Mouse (Mus musculus) adrenal gland, postnatal 25 days (tissue): ENCODE measurements around the gene Hoxa5. TPM values are rescaled to one million over a fixed set of nuclear protein-coding genes. Genes with fewer than 3 reads are reported as not detected.

Experiments used
- DNase-seq: peaks from one replicate; pipeline ENCODE4 v3.0.0; 2021; ENCODE audit warnings: mixed read lengths
- total RNA-seq: library from RNA; stranded (reverse); gene quantifications from 2 replicates; pipeline ENCODE4 v1.2.3, GENCODE M21; 2021

Gene Hoxa5
- total RNA-seq, 1 experiment from 2014 or later, result 12.8 TPM

DNA sequence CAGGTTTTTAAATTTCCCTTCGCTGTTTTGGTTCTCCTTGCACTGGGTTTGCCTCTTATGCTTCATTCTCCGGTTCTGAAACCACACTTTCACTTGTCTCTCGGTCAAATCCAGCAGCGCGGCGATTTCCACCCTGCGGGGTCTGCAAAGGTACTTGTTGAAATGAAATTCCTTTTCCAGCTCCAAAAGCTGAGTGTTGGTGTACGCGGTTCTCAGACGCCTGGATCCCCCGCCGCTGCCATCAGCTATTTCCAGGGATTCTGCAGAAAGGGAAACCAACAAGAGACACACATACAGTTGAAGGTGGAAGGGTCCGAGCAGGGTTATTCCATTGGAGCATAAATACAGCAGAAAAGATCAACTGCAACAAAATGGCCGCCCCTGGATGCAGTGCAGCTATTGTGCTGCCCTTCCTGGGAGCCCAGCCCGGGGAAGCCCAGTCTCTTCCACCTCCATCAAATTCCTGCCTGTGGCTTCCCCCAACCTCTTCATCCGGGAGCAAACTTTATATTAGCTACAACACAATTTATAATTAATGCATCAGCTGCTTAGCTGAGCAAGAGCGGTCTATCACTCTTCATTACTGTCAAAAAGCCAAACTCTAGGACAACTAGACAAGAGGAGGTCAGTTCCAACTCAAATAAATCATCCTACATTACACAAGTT is 40.9 kb downstream of the Hoxa5 start:
- no peak for DNase-seq

DNA sequence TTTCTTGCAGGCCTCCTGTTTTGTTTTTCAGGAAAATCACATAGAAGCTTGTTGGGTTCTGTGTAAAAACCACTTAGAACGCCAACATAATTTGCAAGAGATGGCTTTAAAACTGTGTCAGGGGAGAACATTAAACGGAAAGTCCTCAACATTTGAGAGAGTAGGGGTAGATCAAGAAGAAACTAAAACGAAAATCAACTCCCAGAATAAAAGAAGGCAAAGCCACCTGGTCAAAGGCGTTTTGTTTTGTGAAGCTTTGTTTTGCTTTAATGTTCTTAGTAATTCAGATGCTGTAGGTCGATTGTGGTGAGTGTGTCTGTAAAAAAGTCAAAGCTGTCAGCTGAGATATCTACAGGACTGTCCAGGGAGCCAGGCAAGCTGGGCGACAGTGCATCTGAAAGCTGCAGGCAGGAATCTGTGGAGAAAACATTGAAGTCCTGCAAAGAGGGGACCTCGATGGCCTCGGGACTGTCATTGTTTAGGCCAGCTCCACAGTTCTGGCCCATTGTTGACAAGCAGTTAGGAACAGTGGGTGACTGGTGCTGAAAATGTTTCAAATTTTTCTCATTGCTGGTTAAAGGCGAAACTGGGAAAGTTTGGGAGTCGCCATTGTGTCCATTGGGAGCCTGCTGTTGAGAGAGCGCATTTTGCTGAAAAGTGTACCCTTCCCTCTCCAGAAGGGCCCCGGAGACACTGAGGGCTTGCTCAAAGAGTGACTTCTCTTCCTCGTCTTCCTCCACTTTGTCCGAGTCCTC is 41.6 kb downstream of the Hoxa5 start:
- no peak for DNase-seq

DNA sequence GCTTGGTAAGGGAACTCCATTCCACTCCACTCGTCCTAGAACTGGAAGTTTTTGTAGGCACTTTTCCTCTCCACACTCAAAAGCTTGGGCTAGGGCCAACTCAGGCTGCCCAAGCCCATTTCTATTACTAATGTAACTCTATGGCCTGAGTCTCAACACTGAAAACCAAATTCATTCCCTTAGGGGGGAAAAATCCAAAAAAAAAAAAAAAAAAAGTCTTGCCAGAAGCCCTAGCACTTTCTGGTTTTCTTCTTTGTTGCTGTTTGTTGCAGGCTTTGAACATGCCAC is 42.4 kb downstream of the Hoxa5 start:
- no peak for DNase-seq

DNA sequence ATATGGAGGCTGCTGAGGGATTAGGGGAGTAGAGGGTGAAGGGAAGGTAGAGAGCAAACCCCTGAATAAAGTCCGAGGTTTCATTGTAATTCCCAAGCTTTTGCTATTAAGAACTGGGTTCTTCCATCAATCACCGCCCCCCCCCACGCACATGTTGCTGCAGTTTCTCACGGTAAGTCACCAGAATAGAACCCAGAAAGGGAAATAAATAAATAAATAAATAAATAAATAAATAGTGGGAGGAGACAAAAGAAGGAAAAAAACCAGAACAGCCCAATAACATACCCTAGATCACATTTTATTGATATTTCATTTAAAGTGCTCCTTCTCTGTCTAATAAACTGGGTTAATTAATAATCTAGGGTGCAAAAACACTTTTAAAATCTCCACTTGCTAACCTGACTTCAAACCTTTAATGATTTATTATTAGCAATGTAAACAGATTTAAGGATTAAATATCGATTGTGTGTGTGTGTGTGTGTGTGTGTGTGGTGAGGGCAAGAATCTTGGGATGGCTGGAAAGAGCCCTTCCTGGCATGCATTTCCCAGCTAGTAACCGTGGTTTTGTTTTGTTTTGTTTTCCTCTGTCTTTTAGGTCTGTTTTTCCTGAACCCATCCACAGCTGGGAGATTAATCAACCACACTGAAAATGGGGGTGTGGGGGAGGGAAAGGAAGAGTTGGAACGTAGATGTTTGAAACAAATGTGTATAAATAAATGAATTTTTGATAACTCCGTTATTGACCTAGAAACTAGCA is 42.9 kb downstream of the Hoxa5 start:
- no peak for DNase-seq

DNA sequence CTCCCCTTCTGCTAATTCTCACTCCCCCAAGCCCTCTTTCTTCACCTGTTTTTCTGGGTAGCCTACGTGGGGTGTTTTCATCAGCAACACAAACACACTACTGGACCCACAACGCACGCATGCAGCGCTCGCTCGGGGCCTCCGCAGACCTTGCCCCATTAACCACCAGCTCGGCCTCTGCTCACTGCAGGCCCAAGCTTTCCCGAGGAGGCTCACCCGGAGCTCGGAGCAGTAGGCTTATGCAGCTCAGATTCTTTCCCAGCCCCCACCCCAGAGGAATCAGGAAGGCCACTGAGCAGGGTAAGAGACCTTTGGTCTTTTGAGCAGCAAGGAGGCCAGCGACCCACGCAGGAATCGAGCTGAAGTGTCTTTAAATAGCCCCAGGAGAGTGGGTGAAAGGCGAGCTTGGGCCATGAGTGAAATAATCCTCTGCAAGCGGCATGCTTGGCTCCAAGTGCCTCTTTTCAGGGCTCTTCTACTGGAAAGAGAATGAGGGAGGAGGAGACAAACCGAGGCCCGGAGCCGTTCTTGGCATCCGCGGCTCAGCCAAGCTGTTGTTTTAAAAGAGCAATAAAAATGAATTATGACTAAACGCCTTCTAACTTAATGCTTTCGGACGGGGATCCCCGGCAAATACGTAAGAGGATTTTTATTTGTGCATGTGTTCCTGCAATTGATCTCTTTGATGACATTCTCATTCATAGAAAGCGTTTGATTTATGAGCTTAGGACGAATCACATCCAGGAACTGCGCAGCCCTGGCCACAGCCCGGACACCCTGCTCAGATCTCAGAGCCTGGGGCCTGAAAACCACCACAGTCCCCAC is 43.7 kb downstream of the Hoxa5 start:
- peak; percentile 52 for DNase-seq

DNA sequence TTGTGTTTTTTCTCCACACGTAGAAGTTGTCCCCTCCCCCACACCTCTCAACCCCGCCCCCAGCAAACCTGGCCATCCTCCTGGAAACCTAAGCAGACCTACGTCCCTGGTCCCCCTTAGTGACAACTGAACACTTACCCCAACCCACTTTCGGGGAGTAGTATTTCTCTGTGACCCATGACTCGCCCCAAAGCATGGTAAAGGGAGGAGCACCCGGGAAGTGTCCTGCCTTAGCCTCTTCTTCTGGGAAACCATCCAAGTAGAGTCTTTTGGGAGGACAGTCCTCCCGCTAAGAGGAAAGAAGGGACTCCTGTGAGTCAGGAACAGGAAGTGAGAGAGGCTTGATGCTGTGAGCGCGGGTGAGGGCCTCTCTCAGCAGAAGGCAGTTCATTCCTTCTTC is 44.4 kb downstream of the Hoxa5 start:
- DNase-seq, result no peak

DNA sequence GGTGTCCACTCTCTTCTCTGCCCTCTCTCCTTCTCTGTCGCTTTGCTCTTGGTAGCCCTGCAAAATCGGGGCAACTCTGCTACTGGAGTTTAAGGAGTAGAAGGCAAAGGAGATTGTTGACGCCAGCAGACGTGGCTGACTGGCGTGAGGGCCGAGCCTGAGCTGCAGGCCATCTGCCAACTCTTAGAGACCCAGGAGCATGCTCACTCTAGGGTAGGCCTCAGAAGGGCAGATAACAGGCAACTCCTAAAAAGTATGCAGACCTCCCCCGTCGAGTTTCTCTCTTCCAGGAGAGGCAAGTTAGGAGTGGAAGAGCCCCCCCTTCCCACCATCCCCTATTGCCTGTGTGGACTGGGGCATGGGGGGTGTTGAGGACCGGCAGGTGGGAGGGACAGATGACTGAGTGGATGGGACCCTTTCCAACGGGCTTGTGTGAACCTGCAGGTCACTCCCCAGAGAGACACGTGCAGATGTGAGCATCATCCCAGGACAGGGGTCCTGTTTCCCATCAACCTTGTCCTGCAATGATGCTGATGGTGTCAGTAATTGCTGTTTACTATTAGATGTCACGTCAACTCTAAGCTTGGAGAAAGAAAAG is 45.1 kb downstream of the Hoxa5 start:
- peak; percentile 45 for DNase-seq

DNA sequence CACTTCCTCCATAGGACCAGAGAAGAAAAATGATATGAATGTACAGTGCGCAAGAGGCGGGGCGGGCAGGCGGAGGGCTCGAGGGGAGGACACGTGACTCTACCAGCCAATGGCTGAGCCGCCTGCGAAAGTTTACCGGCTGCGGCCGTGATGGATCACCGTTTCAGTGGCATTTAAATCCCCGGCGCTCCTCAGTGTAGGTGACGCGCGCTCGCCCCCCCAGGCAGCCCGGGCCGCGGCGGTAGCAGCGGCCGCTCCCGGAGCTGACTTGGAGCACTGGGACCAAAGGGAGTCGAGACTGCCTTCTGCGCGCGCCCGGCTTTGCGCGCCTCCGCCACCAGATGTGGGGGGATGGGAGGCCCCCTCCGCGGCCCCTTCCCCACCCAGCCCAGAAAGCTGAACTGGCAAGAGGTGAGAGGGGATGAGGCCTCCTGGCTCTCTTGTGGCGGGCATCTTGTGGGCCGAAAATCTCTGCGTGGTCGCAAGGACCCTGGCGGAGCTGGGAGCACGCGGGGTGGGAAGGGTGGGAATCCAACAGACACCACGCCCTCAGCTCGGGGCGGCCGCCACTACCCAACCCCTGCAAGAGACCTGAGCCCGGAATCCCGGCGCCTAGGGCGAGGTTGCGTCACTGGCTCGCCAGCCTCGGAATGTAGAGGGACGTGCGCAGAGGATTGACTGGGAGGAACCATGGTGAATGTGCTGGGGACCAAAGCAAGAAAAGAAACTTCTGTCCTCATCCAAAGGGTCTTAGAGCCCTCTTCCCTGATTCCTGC is 45.9 kb downstream of the Hoxa5 start, which contains the start of gene Hoxa1:
Gene Hoxa1, minus strand, starts transcription at position 42 of the 776 bp plus-strand sequence.
- DNase-seq, result peak; percentile 90

DNA sequence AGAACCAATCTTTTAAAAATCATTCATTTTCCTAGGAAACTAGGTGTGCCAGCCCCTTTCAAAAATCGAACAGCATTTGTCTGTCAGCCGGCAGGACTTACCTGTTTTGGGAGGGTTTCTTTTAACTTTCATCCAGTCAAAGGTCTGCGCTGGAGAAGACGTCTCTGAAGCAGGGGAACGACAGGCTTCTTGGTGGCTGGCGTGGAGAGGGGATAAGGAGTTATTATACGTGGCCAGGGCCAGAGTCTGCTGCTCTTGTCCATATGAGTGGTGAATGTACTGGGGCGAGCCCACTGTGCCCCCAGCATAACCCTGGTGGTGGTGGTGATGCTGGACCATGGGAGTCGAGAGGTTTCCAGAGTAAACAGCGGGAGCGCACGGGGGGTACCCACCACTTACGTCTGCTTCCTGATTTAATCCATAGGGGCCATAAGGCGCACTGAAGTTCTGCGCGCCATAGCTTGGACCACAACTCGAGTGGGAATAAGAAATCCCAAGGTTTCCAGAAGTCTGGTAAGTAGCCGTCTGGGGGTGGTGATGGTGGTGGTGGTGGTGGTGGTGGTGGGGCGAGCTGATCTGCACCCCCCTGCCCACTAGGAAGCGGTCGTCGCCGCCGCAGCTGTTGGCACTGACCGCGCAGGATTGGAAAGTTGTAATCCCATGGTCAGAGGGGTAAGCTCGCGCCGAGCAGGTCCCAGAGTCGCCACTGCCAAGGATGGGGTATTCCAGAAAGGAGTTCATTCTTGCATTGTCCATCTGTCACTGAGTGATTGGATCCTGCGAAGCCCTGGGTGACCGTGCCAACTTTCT is 46.7 kb downstream of the Hoxa5 start:
- DNase-seq, result peak; percentile 32

DNA sequence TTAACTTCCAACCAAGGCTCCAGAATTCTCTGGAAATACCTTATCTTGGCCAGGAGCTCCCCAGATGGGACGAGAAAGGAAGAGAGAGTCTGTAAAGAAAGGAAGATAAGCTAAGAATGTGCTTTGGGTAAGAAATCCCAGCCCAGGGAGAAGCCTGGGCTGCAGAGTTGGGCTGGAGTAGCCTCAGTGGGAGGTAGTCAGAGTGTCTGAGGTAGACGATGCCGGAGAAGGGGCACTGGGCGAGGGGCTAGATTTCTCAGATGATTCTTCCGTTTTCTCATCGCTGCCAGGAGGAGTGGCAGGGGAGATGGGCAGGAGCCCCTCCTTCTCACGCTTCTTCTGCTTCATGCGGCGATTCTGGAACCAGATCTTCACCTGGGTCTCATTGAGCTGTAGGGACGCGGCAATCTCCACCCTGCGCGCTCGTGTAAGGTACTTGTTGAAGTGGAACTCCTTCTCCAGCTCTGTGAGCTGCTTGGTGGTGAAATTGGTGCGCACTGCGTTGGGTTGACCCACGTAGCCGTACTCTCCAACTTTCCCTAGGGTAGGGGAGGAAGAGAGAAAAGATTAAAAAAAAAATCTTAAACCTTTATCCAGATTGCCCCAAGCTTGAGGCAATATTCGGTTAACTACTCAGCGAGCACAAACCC is 47.7 kb downstream of the Hoxa5 start:
- no peak for DNase-seq

DNA sequence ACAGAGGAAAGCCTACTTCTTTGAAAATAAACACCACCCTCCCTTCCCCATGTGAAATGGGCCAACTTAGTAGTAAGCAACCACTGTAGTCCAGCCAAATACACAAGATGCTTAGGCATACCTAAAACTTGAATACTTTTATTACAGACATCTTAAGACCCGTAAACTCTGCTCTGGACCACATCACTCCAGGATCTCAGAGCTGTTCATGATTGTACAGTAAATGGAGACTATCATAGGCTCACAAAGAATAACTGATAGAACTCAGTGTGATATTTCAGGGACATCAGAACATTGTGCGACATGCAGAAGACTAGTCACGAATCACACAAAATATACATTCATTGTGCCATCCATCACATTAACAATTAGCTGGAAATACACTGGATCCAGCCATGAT is 48.9 kb downstream of the Hoxa5 start:
- no peak for DNase-seq

DNA sequence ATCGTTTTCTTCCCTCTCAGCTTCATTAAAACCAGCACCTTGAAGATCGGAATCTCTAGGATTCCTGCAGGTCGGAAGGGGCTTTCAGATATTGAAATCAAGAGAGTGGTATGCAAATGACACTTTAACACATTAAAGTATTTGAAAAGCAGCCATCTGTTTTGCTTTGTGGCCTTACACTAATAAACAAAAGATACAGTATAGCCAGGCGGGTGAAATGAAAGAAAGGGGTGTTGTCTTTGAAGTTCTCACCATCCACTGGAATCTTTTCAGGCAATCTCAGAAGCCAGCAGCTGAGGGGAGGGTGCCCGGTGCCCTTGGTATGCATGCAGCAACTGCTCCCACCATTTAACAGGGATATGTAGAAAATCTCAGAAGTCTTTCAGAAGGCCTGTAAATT is 50.3 kb downstream of the Hoxa5 start:
- DNase-seq, result no peak

DNA sequence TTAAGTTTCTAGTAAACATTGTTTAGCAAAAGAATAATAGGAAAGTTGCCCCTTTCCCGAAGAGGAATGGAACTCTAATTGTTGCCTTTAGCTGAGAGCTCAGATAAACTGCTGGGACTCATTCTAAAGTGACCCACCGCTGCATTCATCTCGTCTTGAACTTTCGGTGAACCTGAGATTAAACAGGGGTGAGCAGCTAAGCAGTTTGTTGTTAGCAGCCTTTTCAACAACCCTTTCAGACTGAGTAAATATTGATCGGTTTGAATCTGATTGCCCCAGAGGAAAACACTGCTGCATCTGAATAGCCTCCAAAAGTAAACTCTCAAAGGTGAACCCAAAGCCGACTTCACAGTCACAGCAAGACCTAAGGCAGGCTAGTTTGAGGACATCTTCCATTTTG is 51.1 kb downstream of the Hoxa5 start:
- no peak for DNase-seq

DNA sequence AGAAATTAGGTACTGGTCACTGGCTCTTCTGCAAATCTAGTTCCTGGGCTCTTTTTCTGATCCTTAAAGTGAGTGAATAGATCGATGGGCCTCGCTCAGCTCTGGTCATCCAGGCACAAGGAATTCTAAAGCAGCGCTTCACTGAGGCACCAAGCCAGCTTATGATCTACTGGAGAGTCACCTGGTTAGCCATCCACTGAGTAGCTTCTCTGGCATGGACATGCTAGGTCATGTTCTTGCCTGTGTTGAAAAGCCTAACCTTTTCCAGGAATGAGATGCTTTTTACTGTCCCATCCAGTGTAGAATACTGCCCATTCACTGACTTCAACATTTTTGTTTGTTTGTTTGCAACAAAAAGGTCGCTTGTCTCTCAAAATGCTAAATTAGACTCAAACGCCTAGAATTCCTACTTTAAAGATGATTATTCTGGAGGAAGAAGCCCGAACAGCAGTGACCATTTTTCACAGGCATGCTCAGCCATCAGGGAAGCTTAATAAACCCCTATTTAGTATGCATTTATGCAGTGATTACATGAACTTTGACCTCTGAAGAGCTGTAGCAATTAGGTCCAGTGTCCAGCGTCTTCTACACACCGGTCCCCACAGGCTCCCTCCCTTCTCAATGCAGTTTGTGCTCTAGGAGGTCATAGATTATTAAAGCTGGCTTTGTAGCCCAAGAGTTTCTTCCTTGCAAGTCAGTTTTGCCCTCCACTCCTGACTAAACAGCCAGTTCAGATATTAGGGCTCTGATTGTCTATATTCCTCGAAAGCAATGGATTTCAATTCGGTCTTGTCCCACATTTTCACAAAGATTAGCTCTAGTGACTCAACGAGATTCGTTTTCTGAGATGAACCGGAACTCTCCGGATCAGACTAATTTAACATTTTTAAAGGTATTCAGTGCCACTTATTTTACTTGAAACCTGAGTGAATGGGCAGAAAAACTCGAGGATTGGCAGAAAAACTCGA is 51.9 kb downstream of the Hoxa5 start:
- no peak for DNase-seq
